Mouse (Mus musculus): ENCODE results near the gene Cfap97d1.

GRCm38 (mm10) chr11:101992411-101992810 is 8.3 kb downstream of the Cfap97d1 start:
- TF ChIP-seq CTCF (IDR thresholded peaks at IDR 0.05; ENCODE audit: extremely low read depth, insufficient read length, insufficient replicate concordance, low read depth, low read length) (no peak), POLR2A (IDR thresholded peaks at IDR 0.05; ENCODE audit: low read depth, low read length) (no peak)

Data from small intestine, adult 2 months (tissue).